Mouse (Mus musculus) urinary bladder, postnatal 14 days (tissue): ENCODE measurements around the gene Tmem186.

Experiments
- DNase-seq: peaks from one replicate; pipeline ENCODE4 v3.0.0; 2021; ENCODE audit warnings: low spot score

The Tmem186 gene

DNA sequence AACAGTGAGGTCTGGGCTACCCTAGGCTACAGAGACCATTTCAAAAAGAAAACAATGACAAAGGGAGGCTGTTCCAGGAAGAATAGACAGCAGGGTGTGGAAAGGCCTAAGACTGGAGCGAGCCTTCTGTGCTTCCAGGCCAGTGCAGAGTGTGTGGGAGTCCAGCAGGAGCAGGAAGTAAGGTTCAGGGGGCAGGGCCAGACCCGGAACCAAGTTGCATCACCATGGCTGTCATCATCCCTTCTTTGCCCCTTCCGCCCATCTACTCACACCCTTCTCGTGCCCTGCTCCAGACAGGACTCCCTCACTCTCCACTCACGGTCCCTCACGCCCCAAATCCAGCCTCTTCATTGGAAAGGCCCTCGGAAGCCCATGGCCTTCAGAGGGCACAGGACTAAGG is 29.7 kb upstream of the Tmem186 start:
- DNase-seq = peak; percentile 17

- peak; percentile 51 for DNase-seq
Observed at GRCm38 (mm10) chr16:8666452-8666851, 28.9 kb upstream of the Tmem186 start.

DNA sequence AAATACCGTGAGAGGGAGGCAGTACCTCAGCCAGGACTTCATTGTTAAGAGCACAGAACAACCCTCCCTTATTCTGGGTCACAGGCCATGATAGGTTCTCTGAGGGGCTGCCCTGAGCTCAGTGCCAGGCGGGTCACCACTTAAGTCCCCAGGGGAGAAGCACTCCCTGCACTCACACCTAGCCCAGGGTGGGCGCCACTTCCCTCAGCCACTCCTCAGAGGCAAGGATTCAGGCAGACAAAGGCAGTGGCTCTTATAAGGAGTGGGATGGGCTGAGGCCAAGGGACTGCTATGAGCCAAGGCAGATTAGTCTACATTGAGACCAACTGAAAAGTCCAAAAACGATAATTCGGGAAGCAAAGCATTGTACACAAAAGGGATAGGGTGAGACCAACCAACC is 27.9 kb upstream of the Tmem186 start:
- DNase-seq = peak; percentile 18

GRCm38 (mm10) chr16:8663606-8664539 is 26.4 kb upstream of the Tmem186 start:
- no peak for DNase-seq

GRCm38 (mm10) chr16:8663022-8663421 is 25.5 kb upstream of the Tmem186 start:
- no peak for DNase-seq

- no peak for DNase-seq
Observed at GRCm38 (mm10) chr16:8658764-8659163, 21.3 kb upstream of the Tmem186 start.

DNA sequence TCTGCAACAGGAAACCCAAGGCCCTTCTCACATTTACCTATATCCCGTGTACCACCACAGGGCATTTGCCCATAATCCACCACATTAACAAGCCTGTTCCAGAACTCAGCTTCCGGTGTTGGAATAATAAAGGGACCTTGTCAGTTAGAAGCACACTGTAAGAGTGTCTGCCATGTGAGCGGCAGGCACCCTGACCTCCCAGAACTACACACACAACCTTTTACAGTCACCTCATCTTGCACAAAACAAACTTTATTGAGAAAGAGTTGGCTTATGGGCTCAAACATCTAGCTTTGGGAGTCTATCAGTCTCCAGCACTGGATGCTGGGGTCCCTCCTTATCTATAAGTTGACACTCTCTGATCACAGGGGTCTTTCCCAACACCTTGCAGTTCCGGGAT is 20.8 kb upstream of the Tmem186 start:
- DNase-seq = no peak

DNA sequence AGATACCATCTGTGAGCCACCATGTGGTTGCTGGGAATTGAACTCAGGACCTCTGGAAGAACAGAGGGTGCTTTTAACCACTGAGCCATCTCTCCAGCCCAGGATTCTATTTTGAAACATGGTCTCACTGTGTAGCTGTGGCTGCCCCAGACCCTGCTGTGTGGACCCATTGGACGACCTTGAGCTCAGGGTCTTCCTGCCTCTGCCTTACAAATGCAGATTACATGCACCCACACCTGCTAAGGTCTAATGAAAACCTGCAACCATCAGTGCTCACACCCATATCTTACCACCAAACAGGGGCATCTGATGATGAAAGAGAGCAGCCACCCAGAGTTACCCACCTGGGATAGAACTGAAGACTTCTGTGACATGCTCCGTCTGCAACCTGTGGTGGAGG is 18.7 kb upstream of the Tmem186 start:
- DNase-seq = no peak

- no peak for DNase-seq
Observed at GRCm38 (mm10) chr16:8655599-8655998, 18.1 kb upstream of the Tmem186 start.

- no peak for DNase-seq
Observed at GRCm38 (mm10) chr16:8655108-8655507, 17.6 kb upstream of the Tmem186 start.

GRCm38 (mm10) chr16:8650007-8650406 is 12.5 kb upstream of the Tmem186 start:
- DNase-seq = no peak

DNA sequence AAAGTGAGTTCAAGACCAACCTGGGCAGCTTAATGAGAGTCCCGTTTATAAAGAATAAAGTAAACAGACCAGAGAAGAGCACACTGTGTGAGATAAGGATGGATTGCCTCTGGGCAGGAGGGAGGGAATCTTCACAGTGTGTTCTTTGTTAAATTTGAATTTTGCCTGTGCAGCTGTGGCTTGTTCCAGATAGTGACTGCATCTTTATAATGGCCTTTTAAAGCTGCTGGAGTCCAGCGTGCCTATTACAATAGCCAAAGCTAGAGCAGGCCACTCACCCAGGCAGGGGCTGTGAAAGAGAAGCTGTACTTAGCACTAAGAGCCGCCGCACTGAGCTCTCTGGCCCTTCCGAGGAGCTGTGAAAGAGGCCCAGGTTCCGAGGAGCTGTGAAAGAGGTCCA is 8.0 kb upstream of the Tmem186 start:
- DNase-seq = no peak

DNA sequence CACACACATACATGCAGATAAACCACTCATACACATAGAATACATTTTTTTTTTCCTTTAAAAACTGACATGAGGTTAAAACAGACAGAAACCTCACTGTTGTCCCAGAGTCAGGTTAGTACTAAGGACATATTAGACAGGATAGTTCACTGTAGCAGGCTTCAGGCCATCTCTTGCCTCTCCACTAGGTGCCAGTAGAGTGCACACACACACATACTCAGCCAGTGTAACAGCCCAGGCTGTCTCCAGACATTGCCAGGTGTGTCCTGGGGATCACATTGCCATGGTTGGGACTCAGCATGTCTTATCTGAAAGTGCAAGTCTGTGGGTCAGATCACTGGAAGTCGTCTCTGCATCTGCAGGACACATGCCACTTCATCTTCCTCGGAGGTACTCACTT is 6.3 kb upstream of the Tmem186 start:
- peak; percentile 36 for DNase-seq

DNA sequence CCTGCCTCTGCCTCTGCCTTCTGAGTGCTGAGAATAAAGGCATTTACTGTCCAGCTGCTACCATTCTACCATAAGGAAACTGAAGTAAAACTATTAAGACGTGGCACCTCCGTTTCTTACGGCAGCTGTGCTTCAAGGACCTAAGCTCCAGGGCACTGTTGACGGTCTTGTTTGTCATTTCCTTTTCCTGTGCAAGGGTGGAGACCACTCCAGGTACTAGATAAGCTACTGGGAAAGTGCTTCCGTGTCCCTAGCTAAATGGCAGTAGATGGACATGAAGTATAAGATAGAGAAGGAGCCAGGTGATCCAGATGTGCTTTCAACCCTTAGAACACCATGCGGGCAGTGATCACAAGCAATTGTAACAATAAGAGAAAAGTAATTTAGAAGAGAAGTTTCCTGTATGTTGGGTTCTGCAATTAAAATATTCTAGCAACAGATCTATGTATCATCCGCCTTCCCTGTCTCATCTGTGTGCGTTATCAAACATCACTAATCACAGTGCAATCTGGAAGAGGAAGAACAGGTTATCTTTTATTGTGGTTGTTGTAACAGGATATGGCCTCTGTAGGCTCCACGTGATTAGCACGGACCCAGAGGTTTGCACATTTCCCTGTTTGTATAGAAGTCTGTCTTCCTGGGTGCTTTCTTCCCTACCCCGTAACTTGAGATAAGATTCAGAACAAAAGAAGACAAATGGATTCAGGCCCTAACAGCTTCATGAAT is 2.1 kb upstream of the Tmem186 start:
- no peak for DNase-seq

DNA sequence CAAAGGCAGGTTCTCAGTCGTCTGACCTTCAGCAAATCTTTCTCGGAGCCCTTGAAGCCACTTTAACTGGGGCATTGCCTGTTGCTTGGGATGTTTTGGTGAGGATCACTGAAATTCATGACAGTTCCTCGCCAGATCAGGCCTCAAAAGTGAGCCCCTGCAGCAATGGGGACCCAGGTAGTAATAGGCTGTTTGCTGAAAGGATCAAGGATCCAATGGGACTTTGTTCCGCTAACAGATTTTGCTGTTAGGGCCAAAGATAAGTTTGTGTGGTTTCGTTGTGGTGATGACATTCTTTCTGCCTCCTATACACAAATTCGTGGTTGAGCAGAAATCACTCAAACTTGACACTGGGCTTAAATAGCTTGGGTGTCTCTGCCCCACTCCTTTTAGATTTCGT is 619 bp upstream of the Tmem186 start:
- no peak for DNase-seq

DNA sequence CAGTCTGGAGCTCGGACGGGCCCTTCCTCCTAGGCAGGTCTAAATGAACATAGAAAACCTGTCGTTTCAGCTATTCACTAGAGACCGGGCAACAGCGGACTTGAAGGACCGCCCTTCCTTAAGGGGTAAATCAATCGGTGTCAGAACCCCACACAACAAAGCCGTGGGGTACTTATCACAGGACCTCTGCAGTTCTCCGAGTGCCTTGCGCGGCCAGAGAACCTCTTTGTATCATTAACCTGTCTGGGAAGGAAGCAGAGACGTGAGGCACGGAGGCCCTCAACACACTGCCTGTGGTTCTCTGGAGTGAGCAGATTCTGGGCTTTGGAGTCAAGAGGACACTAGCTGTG is 670 bp downstream of the Tmem186 start:
- no peak for DNase-seq

GRCm38 (mm10) chr16:8631428-8631827 is 6.1 kb downstream of the Tmem186 start:
- DNase-seq = no peak

GRCm38 (mm10) chr16:8630419-8630818 is 7.1 kb downstream of the Tmem186 start:
- DNase-seq = no peak

GRCm38 (mm10) chr16:8620315-8621115 is 17.0 kb downstream of the Tmem186 start:
- DNase-seq = no peak

GRCm38 (mm10) chr16:8619659-8620314 is 17.7 kb downstream of the Tmem186 start:
- no peak for DNase-seq

- DNase-seq = no peak
Observed at GRCm38 (mm10) chr16:8613447-8613846, 24.1 kb downstream of the Tmem186 start.

- no peak for DNase-seq
Observed at GRCm38 (mm10) chr16:8613039-8613438, 24.5 kb downstream of the Tmem186 start.
